Mouse (Mus musculus) kidney, embryonic 15.5 days (tissue): Measurements from ENCODE around the gene Agbl1. TPM values are rescaled to one million over a fixed set of nuclear protein-coding genes. Genes with fewer than 3 reads are reported as not detected.

Source experiments
- ATAC-seq: fragments of 200-750 bp; cut with Nextera tagmentation; replicated peaks from 2 replicates; pipeline ENCODE4 v1.8.0; 2017; ENCODE audit warnings: moderate TSS enrichment; ENCODE audit not compliant: low FRiP score
- H3K27ac ChIP-seq: fragments of 300-500 bp; sonication (generic); 2 replicates; pipeline ENCODE4 v1.5.1; 2015; ENCODE audit warnings: mild to moderate bottlenecking, inconsistent platforms
- H3K27me3 ChIP-seq: fragments of 300-500 bp; sonication (generic); 2 replicates; pipeline ENCODE4 v1.6.1; 2015; ENCODE audit warnings: inconsistent platforms
- H3K36me3 ChIP-seq: fragments of 300-500 bp; sonication (generic); 2 replicates; pipeline ENCODE4 v1.6.1; 2015; ENCODE audit warnings: inconsistent platforms
- H3K4me1 ChIP-seq: fragments of 300-500 bp; sonication (generic); 2 replicates; pipeline ENCODE4 v1.6.1; 2015; ENCODE audit warnings: inconsistent platforms
- H3K4me2 ChIP-seq: fragments of 300-500 bp; sonication (generic); 2 replicates; pipeline ENCODE4 v1.6.1; 2015; ENCODE audit warnings: moderate library complexity, mild to moderate bottlenecking, inconsistent platforms
- H3K4me3 ChIP-seq: fragments of 300-500 bp; sonication (generic); replicated peaks from 2 replicates; pipeline ENCODE4 v1.5.1; 2015; ENCODE audit warnings: mild to moderate bottlenecking, inconsistent platforms
- H3K9ac ChIP-seq: fragments of 300-500 bp; sonication (generic); 2 replicates; pipeline ENCODE4 v1.6.1; 2015; ENCODE audit warnings: mild to moderate bottlenecking, inconsistent platforms
- H3K9me3 ChIP-seq: fragments of 300-500 bp; sonication (generic); replicated peaks from 2 replicates; pipeline ENCODE4 v1.6.1; 2016; ENCODE audit warnings: inconsistent platforms
- WGBS: fragments of 180-500 bp; shearing (Covaris S2); methylation state at CpG from one replicate; pipeline ENCODE4 v1.1.7; 2015; ENCODE audit warnings: mixed read lengths; 5-methylcytosine and 5-hydroxymethylcytosine counted together
- polyA plus RNA-seq: library from polyadenylated mRNA; unstranded; fragments of >200 nt; fragmentation: Nextera tagmentation; extraction: Ambion mirVana; gene quantifications from 2 replicates; pipeline ENCODE4 v1.2.1, GENCODE M21; 2015

Gene Agbl1
- polyA plus RNA-seq, 1 experiment from 2014 or later: 0.09 TPM

GRCm38 (mm10) chr7:76287531-76287930 lies 57.8 kb downstream of the Agbl1 start:
- ATAC-seq: no peak
- WGBS: 83% methylated on average over 3 of the region's 3 CpGs
- no peaks in the 10 kb centered on the region for H3K36me3 ChIP-seq
- no peaks in the 10 kb centered on the region for H3K9me3 ChIP-seq
- H3K27ac ChIP-seq: no peak overlapping the region
- H3K4me2 ChIP-seq: no peak overlapping the region
- H3K4me1 ChIP-seq: no peaks in the 10 kb centered on the region
- no peak overlapping the region for H3K9ac ChIP-seq
- H3K27me3 ChIP-seq: no peaks in the 10 kb centered on the region
- no peak overlapping the region for H3K4me3 ChIP-seq

DNA sequence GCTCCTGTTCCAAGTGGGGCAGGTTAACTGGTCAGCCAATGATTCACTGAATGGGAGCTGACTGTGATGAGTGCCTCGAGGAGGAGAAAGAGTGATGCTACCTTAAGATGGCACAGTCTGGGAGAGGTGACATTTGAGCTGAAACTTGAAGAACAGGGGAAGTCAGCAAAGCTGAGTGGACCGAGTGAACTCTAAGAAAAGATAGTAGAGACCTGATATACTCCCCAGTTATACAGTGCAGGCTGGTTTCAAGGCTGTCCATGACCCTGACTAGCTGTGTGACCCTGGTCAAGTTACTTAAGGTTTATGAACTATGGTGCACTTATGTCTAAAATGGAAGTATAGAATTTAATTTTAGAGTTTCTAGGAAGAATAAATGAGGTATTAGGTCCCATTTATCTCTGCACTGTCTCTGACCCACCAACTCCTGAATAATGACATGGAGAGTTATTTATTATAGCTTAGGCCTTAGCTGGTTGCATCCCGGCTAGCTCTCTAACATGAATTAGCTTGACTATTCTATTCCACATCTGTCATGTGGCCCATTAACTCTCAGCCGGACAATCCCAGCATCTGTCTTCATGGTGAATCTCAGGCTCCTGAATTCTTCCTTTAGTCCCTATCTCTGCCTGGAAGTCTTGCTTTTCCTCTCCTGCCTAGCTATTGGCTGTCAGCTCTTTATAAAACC lies 92.3 kb downstream of the Agbl1 start:
- WGBS: 56% methylated on average over 4 of the region's 4 CpGs
- peak; percentile 77 for ATAC-seq

GRCm38 (mm10) chr7:76326091-76326490 lies 96.4 kb downstream of the Agbl1 start:
- H3K9me3 ChIP-seq: no peaks in the 10 kb centered on the region
- ATAC-seq: no peak
- H3K27me3 ChIP-seq: no peaks in the 10 kb centered on the region
- WGBS: 56% methylated on average over 2 of the region's 2 CpGs
- H3K4me1 ChIP-seq: no peaks in the 10 kb centered on the region
- H3K27ac ChIP-seq: no peak overlapping the region
- H3K4me3 ChIP-seq: no peak overlapping the region
- no peaks in the 10 kb centered on the region for H3K36me3 ChIP-seq
- no peak overlapping the region for H3K4me2 ChIP-seq
- H3K9ac ChIP-seq: no peak overlapping the region

More for the DNA sequence above, 92.3 kb downstream of the Agbl1 start:
- no peak overlapping the region for H3K4me3 ChIP-seq
- no peak overlapping the region for H3K4me2 ChIP-seq
- H3K27me3 ChIP-seq: no peaks in the 10 kb centered on the region
- H3K9me3 ChIP-seq: no peaks in the 10 kb centered on the region
- no peak overlapping the region for H3K9ac ChIP-seq
- H3K27ac ChIP-seq: no peak overlapping the region
- H3K36me3 ChIP-seq: no peaks in the 10 kb centered on the region
- H3K4me1 ChIP-seq: no peaks in the 10 kb centered on the region

GRCm38 (mm10) chr7:76339308-76339707 lies 109.6 kb downstream of the Agbl1 start:
- no peak overlapping the region for H3K9ac ChIP-seq
- no peak overlapping the region for H3K4me2 ChIP-seq
- H3K27ac ChIP-seq: no peak overlapping the region
- no peaks in the 10 kb centered on the region for H3K9me3 ChIP-seq
- no peak for ATAC-seq
- WGBS: 90% methylated on average over 4 of the region's 4 CpGs
- H3K36me3 ChIP-seq: no peaks in the 10 kb centered on the region
- no peak overlapping the region for H3K4me3 ChIP-seq
- H3K4me1 ChIP-seq: no peaks in the 10 kb centered on the region
- no peaks in the 10 kb centered on the region for H3K27me3 ChIP-seq

DNA sequence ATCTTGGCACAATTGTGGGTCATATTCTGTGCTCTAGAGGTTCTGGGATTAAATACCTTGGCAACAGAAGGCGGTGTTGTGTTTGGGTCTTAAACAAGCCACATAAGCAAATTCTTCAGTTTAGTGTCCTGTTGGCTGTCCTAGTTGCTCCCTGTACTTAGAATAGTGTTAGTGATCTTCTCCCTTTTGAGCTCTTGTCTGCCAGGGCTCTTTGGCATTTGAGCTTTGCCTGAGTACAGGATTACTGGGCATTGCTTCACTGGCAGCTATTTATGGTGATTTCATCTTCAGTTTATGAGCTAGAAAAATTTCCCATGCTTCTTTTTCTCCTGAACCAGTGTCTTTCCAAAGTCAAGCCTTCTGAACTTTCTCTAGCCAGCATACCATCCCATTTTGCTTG lies 111.9 kb downstream of the Agbl1 start:
- no peaks in the 10 kb centered on the region for H3K4me1 ChIP-seq
- WGBS: 90% methylated on average over 1 of the region's 1 CpGs
- ATAC-seq: no peak

GRCm38 (mm10) chr7:76353469-76353868 lies 123.8 kb downstream of the Agbl1 start:
- 53% methylated on average over 10 of the region's 10 CpGs for WGBS
- H3K9me3 ChIP-seq: no peaks in the 10 kb centered on the region

More for the DNA sequence above, 111.9 kb downstream of the Agbl1 start:
- Histone ChIP-seq H3K27me3 (no peaks in the 10 kb centered on the region), H3K9ac (no peak overlapping the region), H3K27ac (no peak overlapping the region), H3K9me3 (no peaks in the 10 kb centered on the region), H3K4me2 (no peak overlapping the region), H3K36me3 (no peaks in the 10 kb centered on the region), H3K4me3 (no peak overlapping the region)

GRCm38 (mm10) chr7:76354510-76354909 lies 124.8 kb downstream of the Agbl1 start:
- WGBS: 21% methylated on average over 3 of the region's 3 CpGs
- no peaks in the 10 kb centered on the region for H3K36me3 ChIP-seq

More at GRCm38 (mm10) chr7:76353469-76353868, 123.8 kb downstream of the Agbl1 start:
- Histone ChIP-seq H3K9ac (no peak overlapping the region), H3K4me3 (no peak overlapping the region), H3K4me2 (no peak overlapping the region), H3K27ac (no peak overlapping the region), H3K27me3 (no peaks in the 10 kb centered on the region), H3K36me3 (no peaks in the 10 kb centered on the region), H3K4me1 (no peaks in the 10 kb centered on the region)
- ATAC-seq: no peak

GRCm38 (mm10) chr7:76371269-76371668 lies 141.6 kb downstream of the Agbl1 start:
- WGBS: 82% methylated on average over 4 of the region's 4 CpGs
- H3K9me3 ChIP-seq: no peaks in the 10 kb centered on the region
- H3K4me3 ChIP-seq: no peak overlapping the region
- H3K4me1 ChIP-seq: 0 out of 2 replicates have a peak, but pooled peaks cover 3% of the 10 kb centered on the region
- no peaks in the 10 kb centered on the region for H3K27me3 ChIP-seq
- no peak overlapping the region for H3K4me2 ChIP-seq
- no peak overlapping the region for H3K9ac ChIP-seq
- no peak for ATAC-seq
- H3K36me3 ChIP-seq: no peaks in the 10 kb centered on the region
- no peak overlapping the region for H3K27ac ChIP-seq

More at GRCm38 (mm10) chr7:76354510-76354909, 124.8 kb downstream of the Agbl1 start:
- Histone ChIP-seq H3K9me3 (no peaks in the 10 kb centered on the region), H3K4me1 (no peaks in the 10 kb centered on the region), H3K27me3 (no peaks in the 10 kb centered on the region), H3K27ac (no peak overlapping the region), H3K9ac (no peak overlapping the region), H3K4me2 (no peak overlapping the region), H3K4me3 (no peak overlapping the region)
- no peak for ATAC-seq

- Histone ChIP-seq H3K36me3 (no peaks in the 10 kb centered on the region), H3K4me3 (no peak overlapping the region), H3K27ac (no peak overlapping the region), H3K4me1 (no peaks in the 10 kb centered on the region), H3K4me2 (no peak overlapping the region), H3K27me3 (no peaks in the 10 kb centered on the region), H3K9me3 (no peaks in the 10 kb centered on the region), H3K9ac (no peak overlapping the region)
- WGBS: 94% methylated on average over 3 of the region's 3 CpGs
- no peak for ATAC-seq
Observed at GRCm38 (mm10) chr7:76379493-76379892, 149.8 kb downstream of the Agbl1 start.

DNA sequence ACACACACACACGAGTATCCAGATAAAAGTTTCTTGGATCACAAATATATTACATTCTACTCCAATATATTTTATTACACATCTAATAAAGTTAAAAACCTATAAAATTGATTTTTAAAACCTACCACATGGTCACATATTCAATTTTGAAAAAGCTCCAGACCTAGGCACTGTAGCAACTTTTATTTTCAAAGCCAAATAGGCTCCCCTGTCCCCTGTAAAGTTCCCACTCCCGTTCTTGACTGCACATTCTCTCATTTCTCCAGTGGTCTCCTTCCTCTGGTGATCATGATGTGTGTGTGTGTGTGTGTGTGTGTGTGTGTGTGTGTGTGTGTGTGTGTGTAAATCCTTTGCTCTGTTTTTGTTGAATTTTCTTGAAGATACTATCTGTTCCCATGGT lies 152.3 kb downstream of the Agbl1 start:
- Histone ChIP-seq H3K27me3 (no peaks in the 10 kb centered on the region), H3K9me3 (no peaks in the 10 kb centered on the region), H3K36me3 (no peaks in the 10 kb centered on the region), H3K4me3 (no peak overlapping the region), H3K27ac (no peak overlapping the region), H3K9ac (no peak overlapping the region), H3K4me2 (no peak overlapping the region), H3K4me1 (no peaks in the 10 kb centered on the region)
- no peak for ATAC-seq
- 73% methylated on average over 2 of the region's 2 CpGs for WGBS

- Histone ChIP-seq H3K27me3 (no peaks in the 10 kb centered on the region), H3K27ac (no peak overlapping the region), H3K4me3 (no peak overlapping the region), H3K36me3 (no peaks in the 10 kb centered on the region), H3K4me2 (no peak overlapping the region), H3K4me1 (peaks cover 12% of the 10 kb centered on the region), H3K9me3 (no peaks in the 10 kb centered on the region), H3K9ac (no peak overlapping the region)
- WGBS: 85% methylated on average over 5 of the region's 5 CpGs
- no peak for ATAC-seq
Observed at GRCm38 (mm10) chr7:76389240-76389639, 159.6 kb downstream of the Agbl1 start.

DNA sequence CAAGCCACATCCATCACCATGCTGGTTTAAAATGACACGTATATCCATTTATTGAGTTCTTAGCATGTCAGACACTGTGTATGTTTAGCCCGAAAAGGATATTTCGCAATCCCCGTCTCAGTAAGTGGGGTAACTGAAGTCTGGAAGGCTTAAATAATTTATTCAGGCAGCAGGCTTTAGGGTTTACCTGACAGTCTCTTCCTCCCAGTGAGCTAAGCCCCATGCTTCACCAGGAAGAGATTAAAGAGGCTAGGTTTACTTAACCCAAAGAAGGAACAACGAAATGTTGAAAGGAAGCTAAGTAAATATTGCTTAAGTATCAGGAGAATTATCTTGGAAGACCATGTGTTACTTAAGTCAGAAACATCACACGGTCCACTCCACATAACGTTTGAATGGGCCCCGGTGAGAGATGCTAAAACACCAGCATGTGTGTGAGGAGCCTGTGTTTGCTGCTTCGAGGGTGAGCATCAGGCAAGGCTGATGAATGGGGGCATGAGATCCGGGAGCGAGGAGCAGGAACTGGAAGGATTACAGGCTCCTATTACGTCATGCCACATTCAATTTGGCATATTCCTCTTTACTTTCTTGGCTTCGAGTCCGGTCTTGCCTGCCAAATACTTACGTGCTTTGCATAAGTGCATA lies 162.7 kb downstream of the Agbl1 start:
- Histone ChIP-seq H3K4me2 (peak overlapping the region; percentile 70), H3K27ac (no peak overlapping the region), H3K4me1 (peaks cover 12% of the 10 kb centered on the region), H3K4me3 (peak overlapping the region; percentile 40), H3K9me3 (no peaks in the 10 kb centered on the region), H3K27me3 (no peaks in the 10 kb centered on the region), H3K9ac (no peak overlapping the region), H3K36me3 (no peaks in the 10 kb centered on the region)
- peak; percentile 72 for ATAC-seq
- 17% methylated on average over 15 of the region's 15 CpGs for WGBS
